Mouse (Mus musculus): ENCODE data around the gene Nkx2-5.
A peak's percentile ranks its signal among the peaks of the same experiment; 100 is the strongest.

The Nkx2-5 gene

GRCm38 (mm10) chr17:26836786-26837545 lies 7.8 kb downstream of the Nkx2-5 start:
- no peak for DNase-seq (ENCODE audit: low spot score in 2 of 2)

- no peak for DNase-seq (ENCODE audit: low spot score in 2 of 2)
Observed at GRCm38 (mm10) chr17:26836377-26836776, 8.4 kb downstream of the Nkx2-5 start.

- no peak for DNase-seq (ENCODE audit: low spot score in 2 of 2)
Observed at GRCm38 (mm10) chr17:26835956-26836355, 8.9 kb downstream of the Nkx2-5 start.

GRCm38 (mm10) chr17:26834966-26835755 lies 9.6 kb downstream of the Nkx2-5 start:
- DNase-seq (ENCODE audit: low spot score in 2 of 2), result no peak

GRCm38 (mm10) chr17:26834302-26834965 lies 10.4 kb downstream of the Nkx2-5 start:
- no peak for DNase-seq (ENCODE audit: low spot score in 2 of 2)

GRCm38 (mm10) chr17:26833806-26834205 lies 11.0 kb downstream of the Nkx2-5 start:
- no peak for DNase-seq (ENCODE audit: low spot score in 2 of 2)

- no peak for DNase-seq (ENCODE audit: low spot score in 2 of 2)
Observed at GRCm38 (mm10) chr17:26826131-26826530, 18.7 kb downstream of the Nkx2-5 start.

- no peak for DNase-seq (ENCODE audit: low spot score in 2 of 2)
Observed at GRCm38 (mm10) chr17:26817776-26818175, 27.0 kb downstream of the Nkx2-5 start.

GRCm38 (mm10) chr17:26816810-26817209 lies 28.0 kb downstream of the Nkx2-5 start:
- DNase-seq (ENCODE audit: low spot score in 2 of 2), result no peak

- no peak for DNase-seq (ENCODE audit: low spot score in 2 of 2)
Observed at GRCm38 (mm10) chr17:26813497-26813896, 31.3 kb downstream of the Nkx2-5 start.

GRCm38 (mm10) chr17:26812607-26813006 lies 32.2 kb downstream of the Nkx2-5 start:
- no peak for DNase-seq (ENCODE audit: low spot score in 2 of 2)

- DNase-seq (ENCODE audit: low spot score in 2 of 2), result no peak
Observed at GRCm38 (mm10) chr17:26802886-26803285, 41.9 kb downstream of the Nkx2-5 start.

GRCm38 (mm10) chr17:26797379-26798128 lies 47.3 kb downstream of the Nkx2-5 start:
- no peak for DNase-seq (ENCODE audit: low spot score in 2 of 2)

- DNase-seq (ENCODE audit: low spot score in 2 of 2), result no peak
Observed at GRCm38 (mm10) chr17:26795386-26795785, 49.4 kb downstream of the Nkx2-5 start.

- no peak for DNase-seq (ENCODE audit: low spot score in 2 of 2)
Observed at GRCm38 (mm10) chr17:26794744-26795143, 50.1 kb downstream of the Nkx2-5 start.

GRCm38 (mm10) chr17:26793068-26793765 lies 51.6 kb downstream of the Nkx2-5 start:
- DNase-seq (ENCODE audit: low spot score in 2 of 2), result no peak

GRCm38 (mm10) chr17:26792096-26792495 lies 52.7 kb downstream of the Nkx2-5 start:
- DNase-seq (ENCODE audit: low spot score in 2 of 2), result no peak

- peak; percentile 56 to 61 for DNase-seq (ENCODE audit: low spot score in 2 of 2)
Observed at GRCm38 (mm10) chr17:26791580-26791979, 53.2 kb downstream of the Nkx2-5 start.

- DNase-seq (ENCODE audit: low spot score in 2 of 2), result no peak
Observed at GRCm38 (mm10) chr17:26790269-26791214, 54.3 kb downstream of the Nkx2-5 start.

All from right cerebral cortex, postnatal 36 days (tissue).